Mouse (Mus musculus) naive thymus-derived CD4-positive, alpha-beta T cell, adult 2 months (primary cell): ENCODE data around the gene Olfr1262.

Experiments used
- DNase-seq: peaks from one replicate; pipeline ENCODE4 v3.0.0-alpha.2; 2011; ENCODE audit warnings: low read depth

Olfr1262 gene

GRCm38 (mm10) chr2:89999845-90000244, at the start of gene Olfr1262:
TSS of gene Olfr1262 (plus strand) at chr2:90000145.
- no peak for DNase-seq

DNA sequence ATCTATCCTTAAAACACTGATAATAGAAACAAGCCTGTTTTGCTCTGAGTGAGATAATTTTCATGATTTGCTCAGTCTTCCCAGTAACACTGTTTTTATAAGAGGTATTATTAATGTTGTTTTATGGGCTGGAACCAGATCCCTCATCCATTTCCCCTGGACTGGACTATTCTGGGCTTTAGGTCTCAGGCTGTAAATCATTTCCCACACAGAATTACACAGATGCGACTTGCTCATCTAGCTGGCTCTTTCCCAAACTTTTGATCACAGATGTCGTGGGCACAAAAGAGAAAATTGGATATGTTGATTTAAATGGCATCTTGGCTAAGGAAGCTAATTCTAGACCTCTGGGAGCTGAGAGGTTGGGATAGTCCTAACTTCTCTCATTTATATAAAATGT, 25.8 kb upstream of the Olfr1262 start, which contains the start of gene Olfr1260:
TSS of gene Olfr1260 (plus strand) at position 157 of the 400 bp plus-strand sequence.
- no peak for DNase-seq

- no peak for DNase-seq
These were observed 22.2 kb upstream of the Olfr1262 start for GRCm38 (mm10) chr2:89977709-89978108.

DNA sequence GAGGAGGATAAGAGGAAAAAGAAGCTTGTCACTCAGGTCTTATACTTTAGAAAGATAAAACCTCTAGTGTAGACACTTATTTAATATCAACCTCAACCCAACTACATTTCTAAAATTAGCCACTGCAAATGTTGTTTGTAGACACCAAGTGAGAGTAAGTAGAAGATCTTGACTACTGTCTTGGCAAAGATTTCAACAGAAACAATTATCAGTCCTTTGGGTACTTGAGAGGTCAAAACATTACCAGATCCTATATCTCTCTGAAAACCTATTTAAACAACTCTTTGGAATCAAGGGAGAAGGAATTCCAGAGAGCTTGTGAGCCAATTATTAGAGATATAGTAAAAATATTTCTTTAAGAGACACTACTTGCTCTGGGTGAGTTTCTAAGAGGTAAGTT, 9.0 kb upstream of the Olfr1262 start, which contains the start of gene Olfr1261:
TSS of gene Olfr1261 (plus strand) at position 301 of the 400 bp plus-strand sequence.
- DNase-seq: no peak

- DNase-seq: no peak
These were observed 11.9 kb downstream of the Olfr1262 start, which contains the start of gene Olfr1263 for GRCm38 (mm10) chr2:90011831-90012230. TSS of gene Olfr1263 (plus strand) at chr2:90012131.

GRCm38 (mm10) chr2:90025477-90025876, 25.5 kb downstream of the Olfr1262 start, which contains the start of gene Olfr1264:
TSS of gene Olfr1264 (minus strand) at chr2:90025577.
- DNase-seq: no peak

DNA sequence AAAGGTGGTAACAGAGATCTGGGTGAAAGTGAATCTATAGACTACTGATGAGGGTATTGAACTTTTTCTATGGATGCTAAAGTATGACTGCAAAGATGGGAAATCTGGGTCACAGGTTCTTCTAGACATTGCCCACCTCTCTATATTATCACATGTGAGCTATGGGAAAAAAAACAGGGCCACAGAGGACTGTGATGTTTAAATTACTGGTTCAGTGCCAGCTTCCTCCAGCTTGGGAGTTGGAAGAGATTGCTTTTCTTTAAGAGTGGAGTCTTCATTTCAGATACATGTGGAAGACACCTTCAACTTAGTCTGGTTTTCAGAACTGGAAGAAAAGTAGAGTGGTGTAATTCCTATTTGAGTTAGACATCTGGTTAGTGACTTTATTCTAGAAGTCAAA, 35.1 kb downstream of the Olfr1262 start, which contains the start of gene Olfr1265:
TSS of gene Olfr1265 (plus strand) at position 301 of the 400 bp plus-strand sequence.
- no peak for DNase-seq
